Mouse (Mus musculus) C2C12 (cell line): ENCODE measurements at regions not wholly inside any gene's neighbourhood (a gene's known extent, or its start where the extent isn't known, plus 50 kb on each side); places are given as distances from the start of the nearest gene placed in this dataset.

Experiments used
- H3K27me3 ChIP-seq: one replicate; pipeline ENCODE4 v1.6.1; 2011; ENCODE audit not compliant: control insufficient read depth, insufficient read depth, insufficient read length
- H3K36me3 ChIP-seq: one replicate; pipeline ENCODE4 v1.6.1; 2011; ENCODE audit not compliant: control insufficient read depth, insufficient read depth
- H3K4me3 ChIP-seq: one replicate; pipeline ENCODE4 v1.5.1; 2011; ENCODE audit warnings: mild to moderate bottlenecking, control low read depth; ENCODE audit not compliant: poor library complexity, insufficient read depth, severe bottlenecking
- H3K79me2 ChIP-seq: one replicate; pipeline ENCODE4 v1.6.1; 2011; ENCODE audit not compliant: control insufficient read depth, insufficient read depth
- H3K79me3 ChIP-seq: one replicate; pipeline ENCODE4 v1.6.1; 2011; ENCODE audit warnings: low read depth, control low read depth
- H3ac ChIP-seq: one replicate; pipeline ENCODE3; 2011; ENCODE audit warnings: low read depth; ENCODE audit not compliant: control insufficient read depth, insufficient read length
- CEBPB ChIP-seq: IDR thresholded peaks from one replicate; pipeline ENCODE4 v1.6.1; 2011; ENCODE audit warnings: low read depth, mild to moderate bottlenecking, control low read depth, moderate library complexity
- CTCF ChIP-seq: IDR thresholded peaks from one replicate; pipeline ENCODE4 v1.5.1; 2011; ENCODE audit not compliant: control insufficient read depth, insufficient read depth, insufficient read length
- FOSL1 ChIP-seq: IDR thresholded peaks from one replicate; pipeline ENCODE4 v1.8.0; 2011; ENCODE audit warnings: mild to moderate bottlenecking, low read length; ENCODE audit not compliant: poor library complexity, insufficient read depth, severe bottlenecking
- MAX ChIP-seq: IDR thresholded peaks from one replicate; pipeline ENCODE4 v1.6.1; 2011; ENCODE audit warnings: mild to moderate bottlenecking, control low read depth
- MYOD1 ChIP-seq: IDR thresholded peaks from one replicate; pipeline ENCODE4 v1.6.1; 2011; ENCODE audit warnings: low read depth; ENCODE audit not compliant: control insufficient read depth, insufficient read length
- MYOG ChIP-seq: IDR thresholded peaks from one replicate; pipeline ENCODE4 v1.6.1; 2011; ENCODE audit not compliant: control insufficient read depth, insufficient read length; ENCODE audit errors: extremely low read depth
- USF1 ChIP-seq: IDR thresholded peaks from one replicate; pipeline ENCODE4 v1.6.1; 2011; ENCODE audit warnings: low read depth, mild to moderate bottlenecking, control low read depth, moderate library complexity

- H3K36me3 ChIP-seq, result no peaks in the 10 kb centered on the region
- H3K4me3 ChIP-seq, result no peak overlapping the region
- H3K27me3 ChIP-seq, result no peaks in the 10 kb centered on the region
- no peaks in the 10 kb centered on the region for H3K79me3 ChIP-seq
- H3K79me2 ChIP-seq, result no peaks in the 10 kb centered on the region
- no peak for TF ChIP-seq MYOG
- no peak for TF ChIP-seq MYOD1
- no peak for TF ChIP-seq USF1
- TF ChIP-seq CTCF, result no peak
- TF ChIP-seq FOSL1, result no peak
- no peak for TF ChIP-seq CEBPB
- TF ChIP-seq MAX, result no peak
- H3ac ChIP-seq, result no peak overlapping the region
These were observed 78.0 kb upstream of the Lifr start for GRCm38 (mm10) chr15:7012446-7012845.

- TF ChIP-seq CTCF, result no peak
- peak; percentile 87 for TF ChIP-seq USF1
- TF ChIP-seq MYOD1, result no peak
- peak; percentile 18 for TF ChIP-seq FOSL1
- peak; percentile 36 for TF ChIP-seq MAX
- no peak overlapping the region for H3K4me3 ChIP-seq
These were observed 77.4 kb upstream of the Lifr start for GRCm38 (mm10) chr15:7013047-7013446.

GRCm38 (mm10) chr15:7014984-7015383, 75.4 kb upstream of the Lifr start:
- no peaks in the 10 kb centered on the region for H3K79me3 ChIP-seq
- TF ChIP-seq MAX (no peak), FOSL1 (no peak), CEBPB (no peak), CTCF (no peak), MYOD1 (no peak), MYOG (no peak), USF1 (no peak)
- H3K4me3 ChIP-seq, result no peak overlapping the region
- H3ac ChIP-seq, result no peak overlapping the region
- H3K79me2 ChIP-seq, result no peaks in the 10 kb centered on the region
- no peaks in the 10 kb centered on the region for H3K27me3 ChIP-seq
- no peaks in the 10 kb centered on the region for H3K36me3 ChIP-seq

More at GRCm38 (mm10) chr15:7013047-7013446, 77.4 kb upstream of the Lifr start:
- no peaks in the 10 kb centered on the region for H3K79me2 ChIP-seq
- no peaks in the 10 kb centered on the region for H3K36me3 ChIP-seq
- H3K79me3 ChIP-seq, result no peaks in the 10 kb centered on the region
- no peak overlapping the region for H3ac ChIP-seq
- H3K27me3 ChIP-seq, result no peaks in the 10 kb centered on the region

- TF ChIP-seq MAX (no peak), MYOD1 (peak; percentile 70), FOSL1 (no peak)
- H3ac ChIP-seq, result no peak overlapping the region
- no peaks in the 10 kb centered on the region for H3K79me3 ChIP-seq
- no peak overlapping the region for H3K4me3 ChIP-seq
- no peaks in the 10 kb centered on the region for H3K79me2 ChIP-seq
- no peaks in the 10 kb centered on the region for H3K36me3 ChIP-seq
- H3K27me3 ChIP-seq, result no peaks in the 10 kb centered on the region
These were observed 74.4 kb upstream of the Lifr start for GRCm38 (mm10) chr15:7016018-7016417.

- no peaks in the 10 kb centered on the region for H3K79me3 ChIP-seq
- H3K79me2 ChIP-seq, result no peaks in the 10 kb centered on the region
- TF ChIP-seq MAX, result no peak
- TF ChIP-seq CTCF, result no peak
- no peak for TF ChIP-seq MYOD1
- no peak for TF ChIP-seq USF1
- no peak for TF ChIP-seq CEBPB
- TF ChIP-seq MYOG, result no peak
- no peak for TF ChIP-seq FOSL1
- H3ac ChIP-seq, result no peak overlapping the region
- no peak overlapping the region for H3K4me3 ChIP-seq
- H3K27me3 ChIP-seq, result no peaks in the 10 kb centered on the region
- no peaks in the 10 kb centered on the region for H3K36me3 ChIP-seq
These were observed 73.1 kb upstream of the Lifr start for GRCm38 (mm10) chr15:7017281-7017845.

GRCm38 (mm10) chr15:7022660-7023059, 67.8 kb upstream of the Lifr start:
- H3K4me3 ChIP-seq, result no peak overlapping the region
- TF ChIP-seq CTCF (no peak), MYOD1 (peak; percentile 77)
- no peaks in the 10 kb centered on the region for H3K27me3 ChIP-seq
- no peaks in the 10 kb centered on the region for H3K79me3 ChIP-seq
- no peak overlapping the region for H3ac ChIP-seq
- no peaks in the 10 kb centered on the region for H3K36me3 ChIP-seq
- H3K79me2 ChIP-seq, result no peaks in the 10 kb centered on the region
